Mouse (Mus musculus) left cerebral cortex, postnatal 36 days (tissue): ENCODE measurements around the gene Traf3ip2. TPM values are rescaled to one million over a fixed set of nuclear protein-coding genes. Genes with fewer than 3 reads are reported as not detected.
A peak's percentile ranks its signal among the peaks of the same experiment; 100 is the strongest.

Source experiments
- DNase-seq, 2 experiments: peaks; one replicate each; pipeline ENCODE4 v3.0.0; 2021 to 2022; ENCODE audit warnings: low spot score in 2 of 2, mixed read lengths in 1 of 2
- intact Hi-C: fragments of 180-260 bp; cut with DNase I; formaldehyde crosslinking; loops from one replicate; pipeline ENCODE4 v1.15.1; 2025
- total RNA-seq, 2 experiments: library from RNA; stranded (reverse); gene quantifications; 2 replicates each; pipeline ENCODE4 v1.2.3; 2021

Traf3ip2 gene
- total RNA-seq, 2 experiments from 2014 or later = 0.77 to 1.4 TPM

DNA sequence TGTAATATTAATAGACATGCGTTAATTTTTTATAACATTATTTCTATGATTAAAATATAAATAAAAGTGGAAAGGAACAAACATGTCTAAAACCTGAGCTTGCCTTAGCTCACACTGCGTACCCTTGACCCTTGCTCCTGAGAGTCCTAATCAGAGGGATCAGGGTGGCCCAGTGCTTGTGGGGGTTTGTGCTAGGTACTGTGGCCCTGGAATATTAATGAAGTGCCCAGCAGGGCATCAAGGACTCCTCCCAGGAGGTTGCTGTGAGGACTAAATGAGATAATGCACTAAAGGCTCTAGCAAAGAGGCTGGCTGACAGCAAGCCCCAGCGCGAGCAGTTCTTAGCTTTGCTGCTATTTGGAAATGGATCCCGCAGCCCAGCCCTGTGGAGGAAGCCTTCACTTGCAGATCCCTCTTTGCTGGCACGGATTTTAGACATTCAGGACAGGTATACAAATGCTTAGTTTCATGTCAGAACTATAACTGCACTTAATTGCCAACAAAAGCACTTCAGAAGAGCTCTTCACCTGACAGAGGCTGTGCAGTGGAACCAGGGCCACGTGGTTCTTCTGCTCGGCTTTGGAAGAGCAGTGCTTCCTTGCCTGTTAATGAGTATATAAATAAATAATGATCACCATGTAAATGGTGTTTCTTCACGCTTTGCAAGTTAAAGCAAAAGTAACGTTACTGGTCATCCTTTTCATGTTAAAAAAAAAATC, 16.2 kb downstream of the Traf3ip2 start:
- no peak for DNase-seq
- intact Hi-C loops = no loop called here

DNA sequence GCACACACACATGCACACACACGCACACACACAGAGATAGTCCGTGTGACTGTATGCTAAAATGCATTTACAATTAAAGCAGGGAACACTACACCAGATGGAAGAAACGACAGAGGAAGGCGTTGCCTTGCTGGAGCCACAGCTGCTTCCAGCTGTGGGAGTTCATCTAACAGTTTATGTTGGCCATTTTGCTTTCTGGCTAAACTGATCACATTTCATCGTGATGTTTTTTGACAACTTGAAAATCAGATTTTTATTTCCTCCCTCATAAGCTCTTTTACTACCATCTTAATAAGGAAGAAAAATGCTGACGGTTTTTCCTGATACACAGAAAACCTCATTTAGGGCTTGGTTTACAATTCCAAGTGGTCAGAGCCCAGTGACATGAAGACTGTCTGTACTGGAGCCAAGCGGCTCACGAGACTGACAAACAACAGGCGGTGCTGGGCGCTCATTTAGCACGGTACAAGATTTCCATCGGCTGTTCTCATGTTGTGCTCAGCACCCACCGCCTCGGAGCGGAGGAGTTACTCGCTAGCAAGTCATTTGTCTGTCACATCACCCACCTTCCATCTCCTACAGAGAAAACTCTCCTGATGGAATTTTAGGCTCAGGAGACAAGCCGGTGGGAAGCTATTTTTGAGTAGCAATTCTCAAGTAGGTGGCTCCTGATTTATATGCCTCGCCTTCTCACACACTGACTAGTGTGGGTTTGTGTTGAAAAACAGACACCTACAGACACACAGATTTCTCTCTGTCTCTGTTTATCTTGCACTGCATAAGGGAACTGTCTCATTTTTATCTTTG, 17.2 kb downstream of the Traf3ip2 start:
- intact Hi-C loops = loop anchor here (1.0 to 10.0 kb wide), 2 partner anchors 101 to 465 kb away; partner anchors contain the start of gene Ccn6
- DNase-seq = peak; percentile 77 to 78

DNA sequence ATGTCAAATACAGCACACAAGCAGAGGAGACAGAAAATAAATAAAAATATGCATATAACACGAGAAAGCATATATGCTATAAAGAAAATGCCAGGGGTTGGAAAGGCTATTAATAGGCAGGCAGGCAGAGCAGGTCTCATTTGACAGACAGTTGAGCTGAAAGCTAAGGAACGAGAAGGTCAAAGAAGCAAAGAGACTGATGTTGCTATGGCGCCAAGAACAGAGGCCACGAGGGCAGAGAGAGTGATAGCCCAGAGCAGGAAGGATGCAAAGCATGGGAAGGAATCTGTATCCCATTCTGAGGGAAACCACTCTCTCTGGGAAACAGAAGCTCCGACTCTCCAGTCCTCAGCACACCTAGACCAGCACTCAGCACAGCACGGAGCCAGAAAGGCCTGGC, 18.1 kb downstream of the Traf3ip2 start:
- intact Hi-C loops = loop anchor here (1.0 to 10.0 kb wide), 2 partner anchors 100 to 466 kb away; partner anchors contain the start of gene Ccn6
- DNase-seq = no peak

DNA sequence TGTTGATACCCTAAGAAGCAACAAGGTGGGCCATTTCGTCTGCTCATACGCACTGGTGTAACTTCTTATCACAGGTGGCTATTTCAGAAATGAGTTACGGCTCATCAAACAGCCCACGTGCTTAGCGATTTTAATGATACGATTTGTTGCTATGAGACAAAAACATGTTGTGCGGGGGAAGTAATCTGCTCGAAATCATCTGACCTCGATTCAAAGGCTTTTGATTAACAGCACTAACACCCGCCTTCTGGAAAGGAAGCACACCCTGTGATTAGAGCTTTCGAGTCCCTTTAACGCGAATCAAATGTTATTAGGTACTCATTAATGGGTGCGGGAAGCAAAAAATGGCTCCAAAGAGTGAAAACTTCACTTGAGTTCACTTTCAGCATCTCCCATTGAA, 18.9 kb downstream of the Traf3ip2 start:
- no peak for DNase-seq
- intact Hi-C loops = loop anchor here (10.0 kb wide), 1 partner anchor 467 kb away; the partner anchor contains the start of gene Ccn6

DNA sequence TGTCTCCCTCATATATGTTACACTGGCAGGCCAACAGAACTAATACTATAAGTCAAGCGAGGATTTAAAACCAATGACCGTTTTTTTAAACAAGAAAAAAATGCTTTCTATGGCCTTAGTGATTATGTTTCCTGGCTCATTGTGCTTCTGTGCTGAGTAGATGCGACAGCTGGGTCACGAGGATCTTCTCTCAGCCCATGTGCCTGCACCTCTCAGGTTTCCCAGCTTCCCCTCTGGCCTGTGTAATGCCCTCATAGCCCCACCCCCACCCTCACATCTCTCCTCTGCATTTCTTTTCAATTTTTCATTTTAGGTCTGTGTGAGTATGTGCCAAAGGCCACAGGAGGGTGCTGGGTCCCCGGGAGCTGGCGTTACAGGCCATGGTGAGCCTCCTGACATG, 20.6 kb downstream of the Traf3ip2 start:
- no peak for DNase-seq
- intact Hi-C loops = loop anchor here (10.0 kb wide), 1 partner anchor 469 kb away; the partner anchor contains the start of gene Ccn6

DNA sequence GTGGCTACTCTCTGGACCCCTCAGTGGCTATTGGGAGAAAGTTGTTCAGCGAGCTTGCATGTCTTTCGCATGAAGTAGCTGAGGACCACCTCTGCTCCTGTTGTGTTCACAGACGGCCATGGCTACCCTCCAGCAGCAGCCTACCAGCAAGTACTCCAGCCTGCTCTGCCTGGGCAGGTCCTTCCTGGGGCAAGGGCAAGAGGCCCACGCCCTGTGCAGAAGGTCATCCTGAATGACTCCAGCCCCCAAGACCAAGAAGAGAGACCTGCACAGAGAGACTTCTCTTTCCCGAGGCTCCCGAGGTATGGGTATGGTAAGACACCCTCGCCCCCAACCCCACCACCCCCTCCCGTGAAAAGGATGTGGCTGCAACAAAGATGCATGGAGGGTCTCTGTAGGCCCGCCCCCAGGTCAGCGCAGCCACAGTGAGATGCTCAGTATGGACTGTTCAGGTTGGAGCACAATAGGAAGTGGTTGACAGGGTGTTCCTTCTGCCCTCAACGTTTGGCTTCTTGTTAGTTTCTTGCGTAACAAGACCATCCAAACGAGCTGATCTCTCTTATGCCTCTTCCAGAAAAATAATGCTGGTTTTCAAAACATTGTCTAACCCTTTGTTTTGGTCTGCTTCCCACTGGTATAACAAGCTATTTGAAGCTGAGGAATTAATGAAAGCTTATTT, 21.8 kb downstream of the Traf3ip2 start:
- no peak for DNase-seq
- intact Hi-C loops = loop anchor here (10.0 kb wide), 1 partner anchor 470 kb away; the partner anchor contains the start of gene Ccn6

DNA sequence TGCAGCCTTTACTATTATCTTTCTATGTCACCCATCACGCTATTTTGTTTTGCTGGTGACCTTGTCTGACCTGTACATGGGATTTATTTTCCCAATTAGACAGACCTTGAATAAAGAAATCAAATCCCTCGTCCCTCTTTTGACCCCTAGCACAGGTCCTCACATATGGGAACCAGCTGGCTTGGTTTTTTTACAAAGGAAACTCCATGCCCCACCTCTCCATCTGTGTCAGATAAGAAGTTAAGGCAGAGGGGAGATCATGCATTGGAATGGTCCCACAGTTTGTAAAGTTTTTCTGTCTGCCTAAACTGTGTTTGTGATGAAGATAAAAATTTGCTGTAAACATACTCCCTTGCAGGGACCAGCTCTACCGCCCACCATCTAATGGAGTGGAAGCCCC, 26.1 kb downstream of the Traf3ip2 start:
- DNase-seq = no peak
- intact Hi-C loops = loop anchor here (10.0 kb wide), 1 partner anchor 474 kb away; the partner anchor contains the start of gene Ccn6

DNA sequence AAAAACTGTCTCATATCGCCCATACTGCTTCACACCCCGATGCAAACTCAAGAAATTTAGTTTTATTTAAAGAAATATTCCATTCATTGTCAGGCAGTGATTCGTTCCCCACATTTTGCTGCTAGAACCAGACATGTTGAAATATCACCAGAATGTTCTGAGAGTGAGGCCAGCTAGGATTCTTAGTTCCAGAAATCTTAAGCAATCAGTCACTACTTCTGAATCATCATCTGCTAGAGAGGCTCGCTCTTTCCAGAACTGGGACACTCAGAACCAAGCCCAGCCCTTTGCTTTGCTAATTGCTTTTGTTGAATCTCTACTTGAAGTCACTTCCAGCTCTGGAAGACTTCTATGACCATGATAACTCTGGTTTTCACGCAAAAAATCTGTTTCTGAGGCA, 27.0 kb downstream of the Traf3ip2 start:
- intact Hi-C loops = loop anchor here (10.0 kb wide), 1 partner anchor 475 kb away; the partner anchor contains the start of gene Ccn6

DNA sequence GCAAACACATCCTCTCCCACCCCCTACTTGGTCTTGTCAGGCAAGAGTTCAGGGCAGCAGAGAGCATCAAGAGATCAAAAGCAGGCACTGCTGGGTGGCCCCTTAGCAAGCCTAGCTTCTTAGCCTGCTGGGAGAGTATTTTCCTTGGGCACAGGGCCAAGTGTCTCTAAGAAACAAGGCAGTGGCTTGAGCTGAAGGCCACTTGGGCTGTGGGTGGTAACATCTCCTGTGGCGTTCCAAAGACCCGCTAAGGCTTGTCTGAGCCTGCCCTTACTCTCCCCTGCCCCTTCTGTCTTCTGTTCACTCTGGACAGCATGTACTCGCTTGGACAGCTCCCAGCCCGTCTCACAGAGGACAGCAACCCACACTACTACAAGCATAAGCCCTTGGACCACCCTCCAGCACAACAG, 28.1 kb downstream of the Traf3ip2 start:
- no peak for DNase-seq
- intact Hi-C loops = no loop called here

More for the DNA sequence above, 27.0 kb downstream of the Traf3ip2 start:
- no peak for DNase-seq

DNA sequence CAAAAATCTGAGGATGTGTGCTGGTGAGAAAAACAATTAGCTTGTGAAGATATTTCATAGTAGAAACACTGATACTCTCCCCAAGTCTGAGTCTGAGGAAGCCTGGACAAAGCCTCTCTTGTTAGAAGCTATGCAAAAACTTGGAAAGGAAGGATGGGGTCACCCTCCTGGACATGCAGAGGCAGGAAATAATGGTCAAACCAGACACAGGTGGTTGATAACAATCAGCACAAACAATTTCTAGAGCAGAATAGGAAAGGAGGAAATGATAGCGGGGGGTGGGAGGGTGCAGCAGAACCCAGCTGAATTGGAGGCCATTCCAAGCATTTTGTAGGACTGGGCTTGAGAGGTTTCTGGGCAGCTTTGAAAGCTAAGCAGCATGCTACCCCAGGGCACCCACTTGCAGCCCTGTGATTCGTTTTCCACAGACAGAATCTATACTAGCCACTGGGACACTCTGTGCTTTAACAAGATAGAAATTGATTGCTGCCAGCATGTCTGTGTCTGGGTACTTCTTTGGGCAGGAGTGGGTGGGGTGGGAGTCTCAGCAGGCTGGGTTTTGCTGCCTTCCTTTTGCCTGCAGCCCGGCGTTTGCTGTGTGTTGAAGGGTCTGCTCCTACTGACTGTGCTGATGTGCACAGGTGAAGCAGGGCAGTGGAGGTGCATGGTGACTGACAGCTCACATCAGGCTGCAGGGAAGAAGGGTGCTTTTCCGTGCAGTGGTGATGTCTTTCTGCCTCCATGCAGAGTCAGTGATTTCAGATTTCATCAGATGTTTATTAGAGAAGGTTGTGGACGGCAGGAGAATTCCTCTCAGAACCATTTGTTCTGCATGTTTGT, 33.3 kb downstream of the Traf3ip2 start:
- DNase-seq = no peak
- intact Hi-C loops = no loop called here

DNA sequence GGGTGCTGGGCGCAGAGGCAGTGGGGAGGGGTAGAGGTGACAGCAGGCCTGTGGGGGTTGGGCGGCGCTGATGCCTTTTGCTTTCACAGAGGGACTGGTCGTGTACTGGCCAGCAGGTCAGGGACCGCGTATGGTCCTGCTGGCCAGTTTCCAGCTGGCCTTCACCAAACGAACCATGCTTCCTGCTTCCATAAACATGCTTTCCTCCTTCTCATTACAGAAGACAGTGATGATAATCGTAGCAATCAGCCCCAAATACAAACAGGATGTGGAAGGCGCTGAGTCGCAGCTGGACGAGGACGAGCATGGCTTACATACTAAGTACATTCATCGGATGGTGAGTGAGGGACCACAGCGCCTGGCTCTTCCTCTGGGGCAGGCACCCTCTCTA, 33.9 kb downstream of the Traf3ip2 start:
- DNase-seq = no peak
- intact Hi-C loops = no loop called here

DNA sequence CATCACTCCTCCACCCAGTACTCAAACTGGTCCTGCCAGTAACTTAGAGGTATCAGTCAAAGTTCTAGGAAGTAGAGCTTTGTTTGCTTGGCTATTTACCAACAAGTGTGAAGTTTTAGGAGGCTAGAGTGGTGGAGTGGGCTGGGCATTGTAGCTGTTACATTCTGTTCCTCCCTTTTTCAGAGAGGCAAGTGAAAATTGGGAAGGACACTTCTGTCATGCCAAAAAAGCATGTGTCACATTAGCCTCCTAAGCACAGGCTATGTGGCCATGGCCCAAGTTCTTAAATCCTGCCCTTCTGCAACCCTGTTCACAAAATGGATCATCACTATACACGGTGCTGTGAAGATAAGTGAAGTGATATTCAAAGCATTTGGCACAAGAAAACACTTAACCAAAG, 34.4 kb downstream of the Traf3ip2 start:
- intact Hi-C loops = no loop called here
- DNase-seq = no peak

DNA sequence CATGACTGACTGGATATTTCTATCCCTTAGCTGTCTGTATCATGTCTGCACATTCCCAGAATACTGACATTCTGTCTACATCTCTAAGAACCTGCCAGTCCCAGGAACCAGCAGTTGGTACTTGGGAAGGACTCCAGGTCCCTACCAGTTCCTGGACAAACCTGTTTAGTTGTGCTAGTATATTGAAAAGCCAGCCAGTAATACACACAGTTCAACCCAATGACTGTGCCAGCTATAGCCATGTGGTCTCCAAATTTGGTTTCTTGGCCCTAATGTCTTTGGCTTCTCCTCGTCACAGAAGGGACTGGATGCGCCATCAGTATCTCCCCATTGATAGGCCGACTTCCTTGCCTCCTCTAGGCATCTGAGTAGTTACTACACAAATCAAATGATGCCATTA, 35.5 kb downstream of the Traf3ip2 start:
- intact Hi-C loops = no loop called here

DNA sequence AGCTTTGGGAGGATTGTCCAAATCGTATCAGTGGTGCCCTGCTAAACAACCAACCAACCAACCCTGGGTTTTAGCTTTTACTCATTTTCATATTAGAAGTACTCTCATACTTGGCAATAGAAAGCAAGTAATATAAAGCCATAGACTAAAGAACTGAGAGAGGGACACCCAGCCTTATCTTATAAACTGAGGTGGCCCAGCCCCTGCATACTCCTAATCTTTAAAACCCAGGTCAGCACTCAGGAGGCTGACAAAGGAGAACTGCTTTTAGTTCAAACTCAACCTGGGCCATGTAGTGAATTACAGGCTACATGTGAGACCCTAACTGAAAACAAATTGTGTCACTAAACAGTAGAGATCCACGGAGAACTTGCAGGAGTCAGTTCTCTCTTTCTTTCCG, 36.8 kb downstream of the Traf3ip2 start:
- DNase-seq = no peak
- intact Hi-C loops = no loop called here

More for the DNA sequence above, 35.5 kb downstream of the Traf3ip2 start:
- DNase-seq = no peak

DNA sequence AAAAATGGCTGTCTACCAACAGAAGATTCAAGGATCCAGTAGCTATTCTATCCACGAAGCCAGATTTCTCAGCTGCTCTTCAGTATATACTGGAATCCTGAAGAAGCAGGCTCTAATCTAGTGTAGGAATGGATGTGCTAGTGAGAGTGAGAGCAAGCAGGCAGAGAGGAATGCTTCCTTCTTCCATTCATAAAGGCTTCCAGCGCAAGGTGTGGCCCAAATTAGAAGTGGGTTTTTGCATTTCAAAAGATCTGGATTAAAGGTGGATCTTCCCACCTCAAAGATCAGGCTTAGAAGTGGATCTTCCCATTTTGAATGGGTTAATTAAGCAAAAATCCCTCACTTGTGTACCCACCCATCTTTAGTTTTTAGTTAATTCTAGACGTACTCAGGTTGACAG, 37.6 kb downstream of the Traf3ip2 start:
- DNase-seq = no peak
- intact Hi-C loops = no loop called here

DNA sequence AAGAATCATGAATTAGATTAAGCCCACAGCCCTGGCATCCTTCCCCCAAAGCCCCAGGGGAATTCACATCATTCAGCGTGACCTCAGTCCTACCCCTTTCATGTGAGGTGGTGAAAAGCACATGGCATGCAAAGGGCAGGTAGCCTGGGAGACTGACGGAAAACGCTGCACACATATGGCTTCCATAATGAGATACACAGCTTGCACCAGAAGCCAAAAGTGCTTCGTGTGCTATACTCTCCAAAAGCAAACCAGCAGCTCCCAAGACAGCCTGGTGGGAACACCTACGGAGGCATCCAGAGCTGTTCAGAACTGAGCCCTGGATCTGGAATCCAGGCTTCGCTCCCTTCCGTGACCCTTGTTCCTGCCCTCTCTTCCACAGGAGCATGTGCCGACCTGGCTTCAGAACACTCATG, 41.3 kb downstream of the Traf3ip2 start:
- intact Hi-C loops = no loop called here
- no peak for DNase-seq

DNA sequence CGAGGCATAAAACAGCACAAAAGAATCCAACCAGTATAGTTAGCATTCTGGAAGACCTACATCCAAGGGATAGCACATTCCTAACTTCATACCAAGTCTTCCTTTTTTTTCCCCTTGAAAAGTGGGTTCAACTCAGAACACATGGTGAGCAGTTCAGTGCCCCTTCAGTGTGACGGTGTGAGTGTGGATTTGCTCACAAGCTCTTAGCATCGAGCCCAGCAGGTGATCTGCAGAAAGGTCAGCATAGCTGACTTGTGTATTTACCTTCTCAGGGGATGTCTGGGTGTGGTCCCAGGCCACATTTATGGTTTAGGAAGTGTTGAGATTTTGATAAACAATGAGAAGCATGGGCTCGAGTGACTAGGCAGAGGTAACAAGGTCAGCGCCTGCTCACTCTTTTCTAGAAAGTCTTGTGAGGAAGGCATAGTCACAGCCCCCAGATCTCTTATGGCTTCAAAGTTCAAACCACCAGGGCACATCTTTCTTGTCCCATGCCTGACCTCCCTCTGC, 46.2 kb downstream of the Traf3ip2 start:
- intact Hi-C loops = no loop called here
- DNase-seq = no peak

DNA sequence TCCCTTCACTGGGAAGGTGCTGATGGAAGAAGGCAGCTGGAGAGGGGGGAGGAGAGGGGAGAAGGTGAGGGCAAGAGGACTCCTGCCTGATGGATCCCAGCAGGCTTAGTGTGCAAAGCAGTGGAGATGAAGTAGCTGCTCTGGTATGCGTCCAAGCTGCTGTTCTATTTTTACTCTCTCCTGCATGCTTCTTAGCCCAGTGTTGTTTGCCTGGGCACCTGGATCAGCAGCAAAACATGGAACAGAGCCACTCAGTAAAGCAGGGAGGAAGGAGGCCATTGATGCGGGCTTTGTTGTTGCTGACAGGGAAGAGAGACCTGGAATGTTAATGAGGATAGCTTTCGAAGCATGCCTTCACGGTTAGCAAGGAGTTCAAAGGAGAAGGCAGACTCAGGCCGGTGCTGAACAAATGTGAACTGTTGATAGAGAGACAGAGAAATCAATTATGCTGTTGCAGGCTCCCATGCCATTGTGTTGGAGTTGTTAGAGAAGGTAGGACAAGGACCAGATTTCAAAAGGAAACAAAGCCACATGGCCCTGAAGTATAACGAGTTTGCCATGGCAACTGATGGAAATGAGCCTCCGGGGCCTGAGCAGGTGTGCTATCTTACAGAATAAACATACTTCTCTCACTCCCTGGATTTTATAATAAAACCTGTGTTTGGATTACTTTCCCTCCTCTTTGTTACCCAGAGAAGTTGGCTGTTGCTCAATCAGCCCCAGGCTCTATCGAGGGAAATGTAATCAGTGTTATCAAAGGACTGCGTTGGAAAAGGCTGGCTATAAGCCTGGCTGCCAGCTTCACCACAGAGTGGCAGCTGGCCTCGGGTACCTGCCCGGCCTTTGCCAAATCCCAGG, 46.9 kb downstream of the Traf3ip2 start:
- DNase-seq = peak; percentile 23 to 26
- intact Hi-C loops = no loop called here
